Mouse (Mus musculus): Measurements from ENCODE around the gene Fam131a. TPM values are rescaled to one million over a fixed set of nuclear protein-coding genes. Genes with fewer than 3 reads are reported as not detected.
A peak's percentile ranks its signal among the peaks of the same experiment; 100 is the strongest.

Fam131a gene
- total RNA-seq, 2 experiments from 2014 or later, result 264 to 267 TPM

GRCm38 (mm10) chr16:20732251-20732924, 39.3 kb downstream of the Fam131a start:
- intact Hi-C loops (cut with DNase I), result no loop called here
- peak in 1 of 2 experiments; percentile 72 for DNase-seq (ENCODE audit: extremely low spot score in 1 of 2, low spot score in 2 of 2)

GRCm38 (mm10) chr16:20732925-20733730, 40.1 kb downstream of the Fam131a start, which contains the start of gene Chrd:
Chrd (plus strand) TSS chr16:20733127.
- intact Hi-C loops (cut with DNase I), result no loop called here
- peak in 1 of 2 experiments; percentile 86 for DNase-seq (ENCODE audit: extremely low spot score in 1 of 2, low spot score in 2 of 2)

- intact Hi-C loops (cut with DNase I), result no loop called here
- DNase-seq (ENCODE audit: extremely low spot score in 1 of 2, low spot score in 2 of 2), result peak in 1 of 2 experiments; percentile 40
These were observed 41.0 kb downstream of the Fam131a start, which contains the start of gene Thpo for GRCm38 (mm10) chr16:20733731-20734730. Thpo (minus strand) TSS chr16:20734511.

- intact Hi-C loops (cut with DNase I), result no loop called here
- no peak for DNase-seq (ENCODE audit: extremely low spot score in 1 of 2, low spot score in 2 of 2)
These were observed 42.6 kb downstream of the Fam131a start for GRCm38 (mm10) chr16:20735651-20736050.

- DNase-seq (ENCODE audit: extremely low spot score in 1 of 2, low spot score in 2 of 2), result peak in 1 of 2 experiments; percentile 23
- intact Hi-C loops (cut with DNase I), result no loop called here
These were observed 43.1 kb downstream of the Fam131a start for GRCm38 (mm10) chr16:20736168-20736567.

GRCm38 (mm10) chr16:20736823-20737222, 43.8 kb downstream of the Fam131a start:
- intact Hi-C loops (cut with DNase I), result no loop called here
- no peak for DNase-seq (ENCODE audit: extremely low spot score in 1 of 2, low spot score in 2 of 2)

GRCm38 (mm10) chr16:20739845-20740244, 46.8 kb downstream of the Fam131a start:
- no peak for DNase-seq (ENCODE audit: extremely low spot score in 1 of 2, low spot score in 2 of 2)
- intact Hi-C loops (cut with DNase I), result no loop called here

- intact Hi-C loops (cut with DNase I), result no loop called here
- peak; percentile 54 to 82 for DNase-seq (ENCODE audit: extremely low spot score in 1 of 2, low spot score in 2 of 2)
These were observed 53.6 kb downstream of the Fam131a start for GRCm38 (mm10) chr16:20746641-20747040.

GRCm38 (mm10) chr16:20750518-20750917, 57.5 kb downstream of the Fam131a start:
- intact Hi-C loops (cut with DNase I), result no loop called here
- DNase-seq (ENCODE audit: extremely low spot score in 1 of 2, low spot score in 2 of 2), result no peak

Other genes with a start within 250 kb of the Fam131a start
- gene Eif2b5, start 194.4 kb upstream of the Fam131a start, total RNA-seq (2021), result 10 to 100 TPM; 61.4 to 66.7 TPM
- gene Dvl3, start 176.3 kb upstream of the Fam131a start, total RNA-seq (2021), result 10 to 100 TPM; 84.8 to 87.8 TPM
- gene Ap2m1, start 157.8 kb upstream of the Fam131a start, total RNA-seq (2021), result 100 to 1,000 TPM; 950 to 999 TPM
- gene Abcf3, start 144.7 kb upstream of the Fam131a start, total RNA-seq (2021), result 10 to 100 TPM; 67.0 to 80.0 TPM
- gene Vwa5b2, start 103.8 kb upstream of the Fam131a start, total RNA-seq (2021), result 10 to 100 TPM; 78.1 to 78.5 TPM
- 1 to 10 TPM; 2.1 to 2.3 TPM for gene Eef1akmt4, start 81.6 kb upstream of the Fam131a start, total RNA-seq (2021)
- not detected for gene Gm49333, start 81.6 kb upstream of the Fam131a start, total RNA-seq (2021)
- gene Alg3, start 81.5 kb upstream of the Fam131a start, total RNA-seq (2021), result 10 to 100 TPM; 12.7 to 14.0 TPM
- gene Camk2n2, start 72.0 kb upstream of the Fam131a start, total RNA-seq (2021), result 100 to 1,000 TPM; 224 to 225 TPM
- gene Ece2, start 63.4 kb upstream of the Fam131a start, total RNA-seq (2021), result 10 to 100 TPM; 29.0 TPM
- 100 to 1,000 TPM; 261 to 263 TPM for gene Psmd2, start 41.6 kb upstream of the Fam131a start, total RNA-seq (2021)
- gene Eif4g1, start 24.9 kb upstream of the Fam131a start, total RNA-seq (2021), result 100 to 1,000 TPM; 361 to 366 TPM
- gene Polr2h, start 24.4 kb downstream of the Fam131a start, total RNA-seq (2021), result 10 to 100 TPM; 26.3 to 28.3 TPM
- 10 to 100 TPM; 50.9 to 51.1 TPM for gene Clcn2, start 24.5 kb downstream of the Fam131a start, total RNA-seq (2021)
- gene Chrd, start 39.9 kb downstream of the Fam131a start, total RNA-seq (2021), result 10 to 100 TPM; 18.4 to 21.8 TPM
- gene Thpo, start 41.3 kb downstream of the Fam131a start, total RNA-seq (2021), result 1 to 10 TPM; 1.4 to 2.0 TPM